Mouse (Mus musculus) C2C12 (cell line): Measurements from ENCODE around the gene Taf8.

ENCODE experiments used
- CEBPB ChIP-seq: IDR thresholded peaks from one replicate; pipeline ENCODE4 v1.6.1; 2011; ENCODE audit warnings: low read depth, mild to moderate bottlenecking, control low read depth, moderate library complexity
- CTCF ChIP-seq: IDR thresholded peaks from one replicate; pipeline ENCODE4 v1.5.1; 2011; ENCODE audit not compliant: control insufficient read depth, insufficient read depth, insufficient read length
- MAX ChIP-seq: IDR thresholded peaks from one replicate; pipeline ENCODE4 v1.6.1; 2011; ENCODE audit warnings: mild to moderate bottlenecking, control low read depth
- MYOD1 ChIP-seq: IDR thresholded peaks from one replicate; pipeline ENCODE4 v1.6.1; 2011; ENCODE audit warnings: low read depth; ENCODE audit not compliant: control insufficient read depth, insufficient read length
- USF1 ChIP-seq: IDR thresholded peaks from one replicate; pipeline ENCODE4 v1.6.1; 2011; ENCODE audit warnings: low read depth, mild to moderate bottlenecking, control low read depth, moderate library complexity

DNA sequence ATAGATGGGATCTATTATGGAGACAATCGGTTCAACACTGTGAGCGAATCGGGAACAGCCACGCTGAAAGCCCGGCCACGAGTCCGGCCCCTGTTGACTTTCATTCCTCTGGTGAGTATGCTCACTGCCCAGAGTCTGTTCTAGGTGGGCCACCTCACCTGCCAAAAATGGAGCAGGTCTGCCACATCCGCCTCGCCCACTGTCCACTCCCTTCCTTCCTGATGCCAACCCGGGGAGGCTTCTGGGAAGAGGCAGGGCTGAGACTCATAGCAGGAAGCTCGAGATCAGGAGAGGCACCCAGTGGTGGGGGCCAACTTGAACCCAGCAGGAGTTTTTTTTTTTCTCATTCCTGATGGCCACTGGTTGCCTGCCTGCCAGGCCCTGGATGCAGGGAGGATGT is 55.5 kb downstream of the Taf8 start:
- no peak for TF ChIP-seq CTCF
- TF ChIP-seq USF1 = no peak
- TF ChIP-seq CEBPB = no peak
- TF ChIP-seq MAX = no peak
- no peak for TF ChIP-seq MYOD1
